Mouse (Mus musculus) cerebellum, adult 8-10 months (tissue): ENCODE data around the gene Tmem53.

Experiments used
- DNase-seq: peaks from one replicate; pipeline ENCODE4 v3.0.0; 2022

Tmem53 gene

GRCm38 (mm10) chr4:117251801-117252316, at the start of gene Tmem53, which contains the start of gene Armh1:
TSS of gene Tmem53 (plus strand) at chr4:117251951.
TSS of gene Armh1 (minus strand) at chr4:117252125.
- DNase-seq = peak; percentile 61

- peak; percentile 32 for DNase-seq
These were observed 49.4 kb upstream of the Tmem53 start for GRCm38 (mm10) chr4:117202046-117202991.

- no peak for DNase-seq
These were observed 48.8 kb upstream of the Tmem53 start for GRCm38 (mm10) chr4:117202992-117203354.

GRCm38 (mm10) chr4:117209592-117209991, 42.2 kb upstream of the Tmem53 start:
- DNase-seq = no peak

GRCm38 (mm10) chr4:117210147-117211074, 41.3 kb upstream of the Tmem53 start:
- peak; percentile 56 for DNase-seq

- DNase-seq = no peak
These were observed 37.5 kb upstream of the Tmem53 start for GRCm38 (mm10) chr4:117214250-117214649.

- no peak for DNase-seq
These were observed 34.7 kb upstream of the Tmem53 start for GRCm38 (mm10) chr4:117217029-117217428.

GRCm38 (mm10) chr4:117218517-117219219, 33.1 kb upstream of the Tmem53 start:
- DNase-seq = peak; percentile 22

GRCm38 (mm10) chr4:117220741-117221515, 30.8 kb upstream of the Tmem53 start:
- DNase-seq = no peak

GRCm38 (mm10) chr4:117221836-117222235, 29.9 kb upstream of the Tmem53 start:
- DNase-seq = no peak

GRCm38 (mm10) chr4:117223001-117223400, 28.8 kb upstream of the Tmem53 start:
- DNase-seq = no peak

- DNase-seq = no peak
These were observed 27.6 kb upstream of the Tmem53 start for GRCm38 (mm10) chr4:117224122-117224521.

- DNase-seq = no peak
These were observed 26.5 kb upstream of the Tmem53 start for GRCm38 (mm10) chr4:117225250-117225649.

- DNase-seq = no peak
These were observed 22.2 kb upstream of the Tmem53 start for GRCm38 (mm10) chr4:117229590-117229989.

GRCm38 (mm10) chr4:117230331-117230730, 21.4 kb upstream of the Tmem53 start:
- DNase-seq = no peak

GRCm38 (mm10) chr4:117231208-117231607, 20.5 kb upstream of the Tmem53 start:
- no peak for DNase-seq

- no peak for DNase-seq
These were observed 17.5 kb upstream of the Tmem53 start for GRCm38 (mm10) chr4:117234166-117234741.

GRCm38 (mm10) chr4:117235822-117236221, 15.9 kb upstream of the Tmem53 start:
- DNase-seq = no peak

- DNase-seq = no peak
These were observed 12.6 kb upstream of the Tmem53 start for GRCm38 (mm10) chr4:117239153-117239552.

GRCm38 (mm10) chr4:117240867-117241266, 10.9 kb upstream of the Tmem53 start:
- no peak for DNase-seq

- DNase-seq = no peak
These were observed 769 bp upstream of the Tmem53 start for GRCm38 (mm10) chr4:117250982-117251381.
